Mouse (Mus musculus) erythroblast, embryonic 14.5 days (primary cell): ENCODE results near the gene Mtmr11. TPM values are rescaled to one million over a fixed set of nuclear protein-coding genes. Genes with fewer than 3 reads are reported as not detected.
A peak's percentile ranks its signal among the peaks of the same experiment; 100 is the strongest.
"Not testable (repeated sequence)": the region's sequence is repeated elsewhere in the genome, so short reads cannot be mapped to it uniquely, and the experiment has no call there.

Source experiments
- H3K27me3 ChIP-seq: 2 replicates; pipeline ENCODE4 v1.6.1; 2012; ENCODE audit warnings: inconsistent platforms; ENCODE audit not compliant: control insufficient read depth
- H3K36me3 ChIP-seq: 2 replicates; pipeline ENCODE4 v1.6.1; 2012; ENCODE audit warnings: mild to moderate bottlenecking, inconsistent platforms; ENCODE audit not compliant: control insufficient read depth
- H3K4me1 ChIP-seq: 2 replicates; pipeline ENCODE4 v1.6.1; 2012; ENCODE audit warnings: inconsistent platforms; ENCODE audit not compliant: control insufficient read depth
- H3K4me3 ChIP-seq: replicated peaks from 2 replicates; pipeline ENCODE3; 2012; ENCODE audit warnings: moderate library complexity, mild to moderate bottlenecking, inconsistent platforms
- H3K9me3 ChIP-seq: 2 replicates; pipeline ENCODE4 v1.6.1; 2012; ENCODE audit warnings: low read length, inconsistent platforms, mixed read lengths; ENCODE audit not compliant: control insufficient read depth
- GATA1 ChIP-seq: IDR thresholded peaks from 2 replicates; pipeline ENCODE4 v1.6.1; 2012; ENCODE audit warnings: low read length, inconsistent platforms, mixed read lengths
- TAL1 ChIP-seq: IDR thresholded peaks from 3 replicates; pipeline ENCODE4 v1.6.1; 2012; ENCODE audit warnings: low read length, inconsistent platforms, mixed read lengths
- polyA plus RNA-seq: library from polyadenylated mRNA; stranded (reverse); fragments of >175 nt; gene quantifications from 2 replicates; pipeline ENCODE4 v1.2.3, GENCODE M21; 2012

Mtmr11 gene
- polyA plus RNA-seq, 1 experiment, result not detected

- Histone ChIP-seq H3K9me3 (no peaks in the 10 kb centered on the region), H3K27me3 (no peaks in the 10 kb centered on the region; the same call in 1 of the 2 replicates), H3K4me3 (no peak overlapping the region), H3K36me3 (peaks cover 26% of the 10 kb centered on the region), H3K4me1 (peaks cover 43% of the 10 kb centered on the region)
- TF ChIP-seq TAL1 (no peak), GATA1 (no peak)
Observed at GRCm38 (mm10) chr3:96170276-96170675, 8.5 kb downstream of the Mtmr11 start.

GRCm38 (mm10) chr3:96170976-96171545 is 9.3 kb downstream of the Mtmr11 start:
- Histone ChIP-seq H3K4me1 (peaks cover 44% of the 10 kb centered on the region), H3K9me3 (no peaks in the 10 kb centered on the region), H3K36me3 (peaks cover 34% of the 10 kb centered on the region), H3K27me3 (no peaks in the 10 kb centered on the region; the same call in 1 of the 2 replicates), H3K4me3 (peak overlapping the region; percentile 98)
- TF ChIP-seq TAL1, result no peak
- no peak for TF ChIP-seq GATA1

GRCm38 (mm10) chr3:96171583-96172196 is 9.9 kb downstream of the Mtmr11 start:
- Histone ChIP-seq H3K27me3 (no peaks in the 10 kb centered on the region), H3K4me3 (peak overlapping the region; percentile 98), H3K36me3 (peaks cover 40% of the 10 kb centered on the region), H3K4me1 (peaks cover 44% of the 10 kb centered on the region), H3K9me3 (no peaks in the 10 kb centered on the region)
- TF ChIP-seq TAL1 (no peak), GATA1 (no peak)

GRCm38 (mm10) chr3:96172197-96173178 is 10.7 kb downstream of the Mtmr11 start, which contains the start of gene Sf3b4:
Sf3b4 (plus strand) TSS chr3:96172332.
- peaks cover 44% of the 10 kb centered on the region for H3K4me1 ChIP-seq
- H3K4me3 ChIP-seq, result peak within 1 kb of the TSS; percentile 98
- H3K9me3 ChIP-seq, result no peaks in the 10 kb centered on the region
- peaks cover 47% of the 10 kb centered on the region for H3K36me3 ChIP-seq
- no peaks in the 10 kb centered on the region for H3K27me3 ChIP-seq
- TF ChIP-seq TAL1, result no peak
- no peak for TF ChIP-seq GATA1

GRCm38 (mm10) chr3:96173185-96173584 is 11.4 kb downstream of the Mtmr11 start:
- no peaks in the 10 kb centered on the region for H3K27me3 ChIP-seq
- peaks cover 54% of the 10 kb centered on the region for H3K36me3 ChIP-seq
- peak overlapping the region; percentile 98 for H3K4me3 ChIP-seq
- TF ChIP-seq GATA1 (no peak), TAL1 (no peak)
- H3K4me1 ChIP-seq, result peaks cover 44% of the 10 kb centered on the region
- no peaks in the 10 kb centered on the region for H3K9me3 ChIP-seq

- Histone ChIP-seq H3K4me3 (peak overlapping the region; percentile 49), H3K4me1 (peaks cover 42% of the 10 kb centered on the region), H3K36me3 (peaks cover 62% of the 10 kb centered on the region)
- not testable (repeated sequence) for H3K27me3 ChIP-seq, H3K9me3 ChIP-seq
Observed at GRCm38 (mm10) chr3:96174042-96174441, 12.2 kb downstream of the Mtmr11 start.

GRCm38 (mm10) chr3:96175251-96175650 is 13.4 kb downstream of the Mtmr11 start:
- H3K4me1 ChIP-seq, result peaks cover 41% of the 10 kb centered on the region
- H3K4me3 ChIP-seq, result no peak overlapping the region
- peaks cover 60% of the 10 kb centered on the region for H3K36me3 ChIP-seq
- TF ChIP-seq TAL1 (no peak), GATA1 (no peak)
- H3K27me3 ChIP-seq, result peaks cover 2% of the 10 kb centered on the region
- H3K9me3 ChIP-seq, result no peaks in the 10 kb centered on the region

GRCm38 (mm10) chr3:96178427-96178826 is 16.6 kb downstream of the Mtmr11 start:
- TF ChIP-seq GATA1 (no peak), TAL1 (no peak)
- H3K36me3 ChIP-seq, result peaks cover 56% of the 10 kb centered on the region
- peaks cover 34% of the 10 kb centered on the region for H3K27me3 ChIP-seq
- H3K4me3 ChIP-seq, result no peak overlapping the region
- H3K4me1 ChIP-seq, result peaks cover 28% of the 10 kb centered on the region
- H3K9me3 ChIP-seq, result no peaks in the 10 kb centered on the region

- Histone ChIP-seq H3K36me3 (peaks cover 52% of the 10 kb centered on the region), H3K4me3 (no peak overlapping the region), H3K4me1 (peaks cover 23% of the 10 kb centered on the region), H3K9me3 (no peaks in the 10 kb centered on the region), H3K27me3 (peaks cover 38% of the 10 kb centered on the region)
- no peak for TF ChIP-seq TAL1
- no peak for TF ChIP-seq GATA1
Observed at GRCm38 (mm10) chr3:96178902-96179301, 17.1 kb downstream of the Mtmr11 start.
